Mouse (Mus musculus): ENCODE measurements at regions not wholly inside any gene's neighbourhood (a gene's known extent, or its start where the extent isn't known, plus 50 kb on each side); places are given as distances from the start of the nearest gene placed in this dataset.

DNA sequence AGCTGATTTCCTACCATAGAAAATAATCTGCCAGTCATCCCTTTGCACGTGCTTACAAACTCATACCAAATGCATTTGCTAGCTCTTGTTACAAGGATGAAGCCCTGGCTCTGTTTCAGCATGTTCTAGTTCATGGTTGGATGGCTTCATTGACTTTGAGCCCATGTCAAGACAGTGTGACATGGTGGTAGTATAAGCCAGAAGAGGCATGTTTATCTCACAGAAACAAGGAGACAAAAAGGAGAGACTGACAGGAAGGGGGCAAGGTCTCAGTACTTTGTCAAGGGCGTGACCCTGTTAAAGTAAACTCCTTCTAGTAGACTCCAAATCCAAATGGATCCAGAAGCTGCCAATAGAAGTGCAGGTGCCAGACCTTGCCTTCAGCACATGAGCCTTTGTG, 81.5 kb upstream of the Dpt start:
- no peak overlapping the region for H3K9ac ChIP-seq (ENCODE audit: low read depth, low read length)
- no peak overlapping the region for H3K27ac ChIP-seq
- no peaks in the 10 kb centered on the region for H3K4me1 ChIP-seq (ENCODE audit: control insufficient read depth, insufficient read depth, low read length)
- intact Hi-C loops (cut with DNase I) = no loop called here
- no peak overlapping the region for H3K4me3 ChIP-seq
- H3K27me3 ChIP-seq (ENCODE audit: control insufficient read depth, insufficient read depth, low read length) = no peaks in the 10 kb centered on the region
- no peak for DNase-seq
- no peaks in the 10 kb centered on the region for H3K79me2 ChIP-seq (replicated peaks; ENCODE audit: control insufficient read depth, insufficient read depth, low read length)
- no peaks in the 10 kb centered on the region for H3K36me3 ChIP-seq (ENCODE audit: control insufficient read depth, insufficient read depth, low read length)
- no peak for TF ChIP-seq EP300 (IDR thresholded peaks at IDR 0.05; ENCODE audit: insufficient read depth, low read depth, low read length)
- TF ChIP-seq POLR2A (IDR thresholded peaks at IDR 0.05; ENCODE audit: insufficient read depth, low read depth, low read length) = no peak
- no peak for TF ChIP-seq CTCF (IDR thresholded peaks at IDR 0.05)
- 62% methylated on average over 2 of the region's 2 CpGs for WGBS

DNA sequence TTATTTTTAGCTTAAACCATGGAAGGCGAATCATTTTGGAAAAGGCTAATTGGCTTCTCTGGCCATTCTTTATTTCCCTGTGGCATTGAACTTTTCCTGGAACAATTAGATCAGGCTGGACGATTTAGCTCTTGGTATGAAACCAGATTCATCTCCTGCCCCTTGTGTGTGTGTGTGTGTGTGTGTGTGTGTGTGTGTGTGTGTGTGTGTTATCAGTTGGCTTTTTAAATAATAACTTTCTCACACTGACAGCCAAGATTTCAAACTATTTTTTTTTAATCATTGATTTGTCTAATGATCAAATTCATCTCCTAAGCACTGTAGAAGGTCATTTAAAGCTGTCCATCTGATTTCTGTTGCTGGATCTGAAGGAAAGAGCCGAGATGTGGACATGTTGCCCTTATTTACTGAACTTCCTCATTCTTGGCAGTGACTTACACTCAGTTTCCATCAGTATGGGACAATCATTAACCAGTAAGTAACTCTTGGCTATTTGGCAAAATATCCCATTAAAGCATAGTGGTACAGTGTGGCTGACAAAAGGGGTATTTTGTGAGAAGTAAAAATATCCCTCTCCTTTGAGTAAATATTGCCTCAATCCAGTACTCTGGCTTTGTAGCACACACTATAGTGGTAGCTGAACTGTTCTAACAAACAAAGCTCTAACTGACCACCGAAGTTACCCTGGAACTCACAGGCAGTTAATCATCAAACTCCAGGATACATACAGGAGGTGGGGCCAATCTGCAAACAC, 82.5 kb upstream of the Dpt start:
- H3K36me3 ChIP-seq (ENCODE audit: control insufficient read depth, insufficient read depth, low read length) = no peaks in the 10 kb centered on the region
- 48% methylated on average over 4 of the region's 4 CpGs for WGBS
- intact Hi-C loops (cut with DNase I) = no loop called here
- H3K27ac ChIP-seq = no peak overlapping the region
- no peak for TF ChIP-seq POLR2A (IDR thresholded peaks at IDR 0.05; ENCODE audit: insufficient read depth, low read depth, low read length)
- TF ChIP-seq EP300 (IDR thresholded peaks at IDR 0.05; ENCODE audit: insufficient read depth, low read depth, low read length) = no peak
- no peak for TF ChIP-seq CTCF (IDR thresholded peaks at IDR 0.05)
- no peak for DNase-seq
- H3K27me3 ChIP-seq (ENCODE audit: control insufficient read depth, insufficient read depth, low read length) = no peaks in the 10 kb centered on the region
- H3K4me1 ChIP-seq (ENCODE audit: control insufficient read depth, insufficient read depth, low read length) = no peaks in the 10 kb centered on the region
- H3K79me2 ChIP-seq (replicated peaks; ENCODE audit: control insufficient read depth, insufficient read depth, low read length) = no peaks in the 10 kb centered on the region
- no peak overlapping the region for H3K9ac ChIP-seq (ENCODE audit: low read depth, low read length)
- H3K4me3 ChIP-seq = no peak overlapping the region

- Histone ChIP-seq H3K36me3 (ENCODE audit: control insufficient read depth, insufficient read depth, low read length) (no peaks in the 10 kb centered on the region), H3K27ac (no peak overlapping the region), H3K27me3 (ENCODE audit: control insufficient read depth, insufficient read depth, low read length) (no peaks in the 10 kb centered on the region), H3K79me2 (replicated peaks; ENCODE audit: control insufficient read depth, insufficient read depth, low read length) (no peaks in the 10 kb centered on the region), H3K4me1 (ENCODE audit: control insufficient read depth, insufficient read depth, low read length) (no peaks in the 10 kb centered on the region), H3K4me3 (no peak overlapping the region), H3K9ac (ENCODE audit: low read depth, low read length) (no peak overlapping the region)
- TF ChIP-seq EP300 (IDR thresholded peaks at IDR 0.05; ENCODE audit: insufficient read depth, low read depth, low read length) (no peak), CTCF (IDR thresholded peaks at IDR 0.05) (no peak), POLR2A (IDR thresholded peaks at IDR 0.05; ENCODE audit: insufficient read depth, low read depth, low read length) (no peak)
- intact Hi-C loops (cut with DNase I) = no loop called here
- WGBS = 72% methylated on average over 3 of the region's 3 CpGs
- no peak for DNase-seq
These were observed 83.9 kb upstream of the Dpt start for GRCm38 (mm10) chr1:164712514-164712913.

GRCm38 (mm10) chr1:164704397-164705091, 91.9 kb upstream of the Dpt start:
- no peaks in the 10 kb centered on the region for H3K27me3 ChIP-seq (ENCODE audit: control insufficient read depth, insufficient read depth, low read length)
- no peak overlapping the region for H3K27ac ChIP-seq
- intact Hi-C loops (cut with DNase I) = no loop called here
- no peak overlapping the region for H3K4me3 ChIP-seq
- no peak for DNase-seq
- no peak overlapping the region for H3K9ac ChIP-seq (ENCODE audit: low read depth, low read length)
- no peaks in the 10 kb centered on the region for H3K4me1 ChIP-seq (ENCODE audit: control insufficient read depth, insufficient read depth, low read length)
- H3K79me2 ChIP-seq (replicated peaks; ENCODE audit: control insufficient read depth, insufficient read depth, low read length) = no peaks in the 10 kb centered on the region
- H3K36me3 ChIP-seq (ENCODE audit: control insufficient read depth, insufficient read depth, low read length) = no peaks in the 10 kb centered on the region
- TF ChIP-seq CTCF (IDR thresholded peaks at IDR 0.05) = no peak
- TF ChIP-seq POLR2A (IDR thresholded peaks at IDR 0.05; ENCODE audit: insufficient read depth, low read depth, low read length) = no peak
- no peak for TF ChIP-seq EP300 (IDR thresholded peaks at IDR 0.05; ENCODE audit: insufficient read depth, low read depth, low read length)
- WGBS = 84% methylated on average over 11 of the region's 11 CpGs

GRCm38 (mm10) chr1:164703560-164704131, 92.8 kb upstream of the Dpt start:
- H3K36me3 ChIP-seq (ENCODE audit: control insufficient read depth, insufficient read depth, low read length) = no peaks in the 10 kb centered on the region
- H3K4me1 ChIP-seq (ENCODE audit: control insufficient read depth, insufficient read depth, low read length) = no peaks in the 10 kb centered on the region
- no peak overlapping the region for H3K27ac ChIP-seq
- DNase-seq = no peak
- H3K27me3 ChIP-seq (ENCODE audit: control insufficient read depth, insufficient read depth, low read length) = no peaks in the 10 kb centered on the region
- intact Hi-C loops (cut with DNase I) = no loop called here
- H3K79me2 ChIP-seq (replicated peaks; ENCODE audit: control insufficient read depth, insufficient read depth, low read length) = no peaks in the 10 kb centered on the region
- no peak for TF ChIP-seq EP300 (IDR thresholded peaks at IDR 0.05; ENCODE audit: insufficient read depth, low read depth, low read length)
- no peak for TF ChIP-seq POLR2A (IDR thresholded peaks at IDR 0.05; ENCODE audit: insufficient read depth, low read depth, low read length)
- TF ChIP-seq CTCF (IDR thresholded peaks at IDR 0.05) = no peak
- H3K4me3 ChIP-seq = no peak overlapping the region
- H3K9ac ChIP-seq (ENCODE audit: low read depth, low read length) = no peak overlapping the region
- WGBS = 65% methylated on average over 4 of the region's 4 CpGs

GRCm38 (mm10) chr1:164690055-164690454, 106.4 kb upstream of the Dpt start:
- H3K27me3 ChIP-seq (ENCODE audit: control insufficient read depth, insufficient read depth, low read length) = no peaks in the 10 kb centered on the region
- H3K4me3 ChIP-seq = no peak overlapping the region
- 83% methylated on average over 1 of the region's 1 CpGs for WGBS
- H3K9ac ChIP-seq (ENCODE audit: low read depth, low read length) = no peak overlapping the region
- H3K27ac ChIP-seq = no peak overlapping the region
- no peaks in the 10 kb centered on the region for H3K79me2 ChIP-seq (replicated peaks; ENCODE audit: control insufficient read depth, insufficient read depth, low read length)
- TF ChIP-seq EP300 (IDR thresholded peaks at IDR 0.05; ENCODE audit: insufficient read depth, low read depth, low read length) (no peak), CTCF (IDR thresholded peaks at IDR 0.05) (no peak), POLR2A (IDR thresholded peaks at IDR 0.05; ENCODE audit: insufficient read depth, low read depth, low read length) (no peak)
- intact Hi-C loops (cut with DNase I) = no loop called here
- no peak for DNase-seq
- H3K4me1 ChIP-seq (ENCODE audit: control insufficient read depth, insufficient read depth, low read length) = no peaks in the 10 kb centered on the region
- no peaks in the 10 kb centered on the region for H3K36me3 ChIP-seq (ENCODE audit: control insufficient read depth, insufficient read depth, low read length)

Data from heart, adult 2 months (tissue).